Mouse (Mus musculus): ENCODE data around the gene Cdca3.

The Cdca3 gene

GRCm38 (mm10) chr6:124828868-124829798, at the start of gene Cdca3, which contains the start of gene Usp5:
Gene Cdca3 (plus strand): TSS chr6:124829547.
Gene Usp5 (minus strand): TSS chr6:124829484.
- DNase-seq = peak; percentile 98 to 100

- peak; percentile 53 to 59 for DNase-seq
These were observed 49.3 kb upstream of the Cdca3 start for GRCm38 (mm10) chr6:124779984-124780416.

GRCm38 (mm10) chr6:124780917-124781316, 48.4 kb upstream of the Cdca3 start:
- no peak for DNase-seq

GRCm38 (mm10) chr6:124782436-124782835, 46.9 kb upstream of the Cdca3 start:
- peak; percentile 56 to 65 for DNase-seq

GRCm38 (mm10) chr6:124786756-124787420, 42.5 kb upstream of the Cdca3 start:
- DNase-seq = peak; percentile 39 to 70

- DNase-seq = no peak
These were observed 41.6 kb upstream of the Cdca3 start for GRCm38 (mm10) chr6:124787722-124788121.

GRCm38 (mm10) chr6:124789519-124789918, 39.8 kb upstream of the Cdca3 start:
- peak in 1 of 2 experiments; percentile 43 for DNase-seq

GRCm38 (mm10) chr6:124790121-124790520, 39.2 kb upstream of the Cdca3 start:
- no peak for DNase-seq

- DNase-seq = peak in 1 of 2 experiments; percentile 40
These were observed 37.4 kb upstream of the Cdca3 start for GRCm38 (mm10) chr6:124791911-124792310.

- DNase-seq = peak; percentile 49 to 53
These were observed 33.6 kb upstream of the Cdca3 start for GRCm38 (mm10) chr6:124795781-124796180.

- no peak for DNase-seq
These were observed 33.1 kb upstream of the Cdca3 start for GRCm38 (mm10) chr6:124796200-124796599.

- peak in 1 of 2 experiments; percentile 32 for DNase-seq
These were observed 26.9 kb upstream of the Cdca3 start for GRCm38 (mm10) chr6:124802400-124802799.

GRCm38 (mm10) chr6:124803061-124803460, 26.3 kb upstream of the Cdca3 start:
- DNase-seq = peak in 1 of 2 experiments; percentile 4

- DNase-seq = peak in 1 of 2 experiments; percentile 16
These were observed 25.7 kb upstream of the Cdca3 start for GRCm38 (mm10) chr6:124803691-124804090.

- DNase-seq = peak in 1 of 2 experiments; percentile 6
These were observed 25.0 kb upstream of the Cdca3 start for GRCm38 (mm10) chr6:124804341-124804740.

GRCm38 (mm10) chr6:124805341-124806321, 23.7 kb upstream of the Cdca3 start:
- peak; percentile 99 for DNase-seq

- no peak for DNase-seq
These were observed 22.8 kb upstream of the Cdca3 start for GRCm38 (mm10) chr6:124806446-124807140.

GRCm38 (mm10) chr6:124807366-124807765, 22.0 kb upstream of the Cdca3 start:
- no peak for DNase-seq

GRCm38 (mm10) chr6:124807986-124808357, 21.4 kb upstream of the Cdca3 start:
- no peak for DNase-seq

- peak; percentile 81 to 92 for DNase-seq
These were observed 20.9 kb upstream of the Cdca3 start, which contains the start of gene Spsb2 for GRCm38 (mm10) chr6:124808358-124809012. Gene Spsb2 (plus strand): TSS chr6:124808661.
